Mouse (Mus musculus): Measurements from ENCODE around the gene Cryl1. TPM values are rescaled to one million over a fixed set of nuclear protein-coding genes. Genes with fewer than 3 reads are reported as not detected.

Cryl1 gene
- total and polyA plus RNA-seq, 3 experiments = 17.8 to 22.0 TPM; not detected in 1

GRCm38 (mm10) chr14:57329600-57329999 is 68.7 kb downstream of the Cryl1 start:
- Histone ChIP-seq H3K9me3 (replicated peaks; ENCODE audit: insufficient read depth, low read length) (no peaks in the 10 kb centered on the region), H3K4me3 (ENCODE audit: control insufficient read depth in 1 of 2, insufficient read depth in 1 of 2, low read depth in 2 of 2, low read length in 2 of 2) (no peak overlapping the region), H3K9ac (ENCODE audit: control insufficient read depth, low read depth, low read length, poor library complexity, severe bottlenecking) (no peak overlapping the region), H3K4me1 (ENCODE audit: control insufficient read depth in 1 of 2, insufficient read depth in 2 of 2, low read length in 2 of 2) (no peaks in the 10 kb centered on the region), H3K36me3 (ENCODE audit: control insufficient read depth in 1 of 2, insufficient read depth in 2 of 2, low read length in 2 of 2) (no peaks in the 10 kb centered on the region), H3K79me2 (ENCODE audit: control insufficient read depth, insufficient read depth, low read length, poor library complexity) (no peaks in the 10 kb centered on the region), H3K27me3 (ENCODE audit: control insufficient read depth in 1 of 2, insufficient read depth in 2 of 2, low read length in 2 of 2) (no peaks in the 10 kb centered on the region), H3K27ac (ENCODE audit: control insufficient read depth, low read depth, low read length) (no peak overlapping the region)
- no peak for TF ChIP-seq RAD21 (IDR thresholded peaks at IDR 0.05; ENCODE audit: low read depth, low read length)
- DNase-seq (ENCODE audit: low read depth, low spot score) = no peak

- Histone ChIP-seq H3K36me3 (ENCODE audit: control insufficient read depth in 1 of 2, insufficient read depth in 2 of 2, low read length in 2 of 2) (no peaks in the 10 kb centered on the region), H3K79me2 (ENCODE audit: control insufficient read depth, insufficient read depth, low read length, poor library complexity) (no peaks in the 10 kb centered on the region), H3K27ac (ENCODE audit: control insufficient read depth, low read depth, low read length) (no peak overlapping the region), H3K9me3 (replicated peaks; ENCODE audit: insufficient read depth, low read length) (no peaks in the 10 kb centered on the region), H3K4me3 (ENCODE audit: control insufficient read depth in 1 of 2, insufficient read depth in 1 of 2, low read depth in 2 of 2, low read length in 2 of 2) (no peak overlapping the region), H3K27me3 (ENCODE audit: control insufficient read depth in 1 of 2, insufficient read depth in 2 of 2, low read length in 2 of 2) (no peaks in the 10 kb centered on the region), H3K9ac (ENCODE audit: control insufficient read depth, low read depth, low read length, poor library complexity, severe bottlenecking) (no peak overlapping the region), H3K4me1 (ENCODE audit: control insufficient read depth in 1 of 2, insufficient read depth in 2 of 2, low read length in 2 of 2) (no peaks in the 10 kb centered on the region)
- TF ChIP-seq TCF12 (IDR thresholded peaks at IDR 0.05; ENCODE audit: low read depth, low read length) (no peak), POLR2AphosphoS5 (IDR thresholded peaks at IDR 0.05; ENCODE audit: borderline replicate concordance, low read depth, low read length) (no peak), KAT2A (conservative IDR thresholded peaks at IDR 0.05; ENCODE audit: low read depth, low read length) (no peak), MYC (IDR thresholded peaks at IDR 0.05; ENCODE audit: low read depth, low read length) (no peak), ZC3H11A (IDR thresholded peaks at IDR 0.05; ENCODE audit: low read depth, low read length) (no peak), MEF2A (IDR thresholded peaks at IDR 0.05; ENCODE audit: extremely low read depth, insufficient replicate concordance, low read depth, low read length, poor library complexity, severe bottlenecking) (no peak), NELFE (IDR thresholded peaks at IDR 0.05; ENCODE audit: low read depth, low read length) (no peak), RAD21 (IDR thresholded peaks at IDR 0.05; ENCODE audit: low read depth, low read length) (no peak), MYB (IDR thresholded peaks at IDR 0.05; ENCODE audit: low read depth, low read length) (no peak)
- DNase-seq (ENCODE audit: low read depth, low spot score) = no peak
Observed at GRCm38 (mm10) chr14:57326771-57327170, 71.6 kb downstream of the Cryl1 start.

GRCm38 (mm10) chr14:57318812-57319211 is 79.5 kb downstream of the Cryl1 start:
- no peak overlapping the region for H3K4me3 ChIP-seq (ENCODE audit: control insufficient read depth in 1 of 2, insufficient read depth in 1 of 2, low read depth in 2 of 2, low read length in 2 of 2)
- H3K9me3 ChIP-seq (replicated peaks; ENCODE audit: insufficient read depth, low read length) = no peaks in the 10 kb centered on the region
- no peak overlapping the region for H3K9ac ChIP-seq (ENCODE audit: control insufficient read depth, low read depth, low read length, poor library complexity, severe bottlenecking)
- no peak overlapping the region for H3K27ac ChIP-seq (ENCODE audit: control insufficient read depth, low read depth, low read length)
- DNase-seq (ENCODE audit: low read depth, low spot score) = no peak
- TF ChIP-seq NRF1 (IDR thresholded peaks at IDR 0.05; ENCODE audit: insufficient read depth, low read depth, low read length, poor library complexity, severe bottlenecking) (no peak), HCFC1 (IDR thresholded peaks at IDR 0.05; ENCODE audit: low read depth, low read length) (no peak), E2F4 (IDR thresholded peaks at IDR 0.05; ENCODE audit: borderline replicate concordance, low read depth, low read length) (no peak), GABPA (IDR thresholded peaks at IDR 0.05; ENCODE audit: low read depth, low read length) (no peak), USF1 (IDR thresholded peaks at IDR 0.05; ENCODE audit: low read depth, low read length) (no peak), ZKSCAN1 (IDR thresholded peaks at IDR 0.05; ENCODE audit: low read depth, low read length) (no peak)
- H3K36me3 ChIP-seq (ENCODE audit: control insufficient read depth in 1 of 2, insufficient read depth in 2 of 2, low read length in 2 of 2) = no peaks in the 10 kb centered on the region
- no peaks in the 10 kb centered on the region for H3K27me3 ChIP-seq (ENCODE audit: control insufficient read depth in 1 of 2, insufficient read depth in 2 of 2, low read length in 2 of 2)
- no peaks in the 10 kb centered on the region for H3K4me1 ChIP-seq (ENCODE audit: control insufficient read depth in 1 of 2, insufficient read depth in 2 of 2, low read length in 2 of 2)
- H3K79me2 ChIP-seq (ENCODE audit: control insufficient read depth, insufficient read depth, low read length, poor library complexity) = no peaks in the 10 kb centered on the region

All from MEL (cell line).